Mouse (Mus musculus): ENCODE measurements at regions not wholly inside any gene's neighbourhood (a gene's known extent, or its start where the extent isn't known, plus 50 kb on each side); places are given as distances from the start of the nearest gene placed in this dataset.

DNA sequence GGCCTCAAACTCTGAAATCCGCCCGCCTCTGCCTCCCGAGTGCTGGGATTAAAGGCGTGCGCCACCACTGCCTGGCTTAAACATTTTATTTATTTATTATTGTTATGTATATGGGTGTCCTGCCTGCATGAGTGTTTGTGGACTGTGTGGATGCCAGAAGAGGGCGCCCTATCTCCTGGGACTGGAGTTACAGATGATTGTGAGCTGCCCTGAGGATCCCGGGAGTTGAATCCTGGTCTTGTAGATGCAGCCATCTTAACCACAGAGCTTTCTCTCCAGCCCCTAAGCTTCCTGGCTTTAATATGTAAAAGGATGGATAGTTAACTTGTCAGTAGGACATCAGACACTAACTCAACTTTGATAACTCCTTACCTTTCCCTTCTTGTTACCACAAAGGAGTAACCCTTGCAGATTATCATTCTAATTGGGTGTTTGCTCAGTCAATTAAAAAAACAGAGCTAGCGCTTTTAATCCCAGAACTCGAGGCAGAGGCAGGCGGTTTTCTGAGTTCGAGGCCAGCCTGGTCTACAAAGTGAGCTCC is 52.0 kb upstream of the Scrg1 start:
- Histone ChIP-seq H3K9ac (replicated peaks; ENCODE audit: low read length) (no peak overlapping the region), H3K27ac (replicated peaks; ENCODE audit: low read depth, low read length) (no peak overlapping the region), H3K36me3 (replicated peaks; ENCODE audit: control insufficient read depth, insufficient read depth, low read depth, low read length) (no peaks in the 10 kb centered on the region), H3K9me3 (replicated peaks; ENCODE audit: control insufficient read depth, low read length) (no peaks in the 10 kb centered on the region), H3K4me2 (ENCODE audit: low read depth, low read length) (no peak overlapping the region), H3K4me3 (ENCODE audit: low read depth, low read length) (no peak overlapping the region), H3K4me1 (ENCODE audit: control insufficient read depth, insufficient read depth, low read length) (no peaks in the 10 kb centered on the region), H3K27me3 (ENCODE audit: control insufficient read depth, insufficient read depth, low read length) (no peaks in the 10 kb centered on the region)
- no peak for ATAC-seq (replicated peaks; ENCODE audit: insufficient number of reproducible peaks, low FRiP score, low TSS enrichment, low read depth)
- WGBS: 82% methylated on average over 11 of the region's 11 CpGs
- no peak for DNase-seq (ENCODE audit: low spot score)

DNA sequence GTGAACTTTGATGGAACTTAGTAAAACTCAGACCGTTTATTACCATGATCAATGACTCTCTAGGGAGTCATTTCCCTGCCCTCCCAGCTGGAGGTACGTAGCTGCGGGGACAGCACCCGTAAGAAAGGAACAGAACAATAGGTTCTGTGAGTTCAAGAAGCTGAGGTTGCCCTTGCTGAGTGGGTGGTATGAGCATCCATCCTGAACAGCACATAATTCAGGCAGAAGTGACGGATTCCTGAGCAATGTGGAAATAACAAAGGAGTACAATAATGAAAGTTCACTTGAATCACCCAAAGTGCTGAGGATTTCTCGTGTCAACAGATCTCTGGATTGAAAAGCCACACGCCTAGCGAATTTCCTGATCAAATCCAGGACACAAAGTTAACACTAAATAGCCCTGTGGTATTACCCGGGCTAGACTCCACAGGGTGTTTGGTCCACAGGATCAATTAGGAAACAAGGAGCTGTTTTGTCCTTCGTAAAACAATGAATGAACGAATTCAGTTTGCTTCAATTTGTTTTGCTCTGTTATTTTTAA is 50.4 kb upstream of the Scrg1 start:
- no peak for DNase-seq (ENCODE audit: low spot score)
- Histone ChIP-seq H3K4me1 (ENCODE audit: control insufficient read depth, insufficient read depth, low read length) (no peaks in the 10 kb centered on the region), H3K4me2 (ENCODE audit: low read depth, low read length) (no peak overlapping the region)

More for the DNA sequence above, 50.4 kb upstream of the Scrg1 start:
- Histone ChIP-seq H3K9me3 (replicated peaks; ENCODE audit: control insufficient read depth, low read length) (no peaks in the 10 kb centered on the region), H3K27ac (replicated peaks; ENCODE audit: low read depth, low read length) (no peak overlapping the region), H3K4me3 (ENCODE audit: low read depth, low read length) (no peak overlapping the region), H3K27me3 (ENCODE audit: control insufficient read depth, insufficient read depth, low read length) (peaks cover 7% of the 10 kb centered on the region), H3K9ac (replicated peaks; ENCODE audit: low read length) (no peak overlapping the region), H3K36me3 (replicated peaks; ENCODE audit: control insufficient read depth, insufficient read depth, low read depth, low read length) (no peaks in the 10 kb centered on the region)
- no peak for ATAC-seq (replicated peaks; ENCODE audit: insufficient number of reproducible peaks, low FRiP score, low TSS enrichment, low read depth)
- 28% methylated on average over 11 of the region's 11 CpGs for WGBS
